Mouse (Mus musculus) embryonic facial prominence, embryonic 13.5 days (tissue): ENCODE measurements at regions not wholly inside any gene's neighbourhood (a gene's known extent, or its start where the extent isn't known, plus 50 kb on each side); places are given as distances from the start of the nearest gene placed in this dataset.
A peak's percentile ranks its signal among the peaks of the same experiment; 100 is the strongest.
"Not testable (repeated sequence)": the region's sequence is repeated elsewhere in the genome, so short reads cannot be mapped to it uniquely, and the experiment has no call there.

Experiments used
- ATAC-seq: fragments of 200-750 bp; cut with Nextera tagmentation; 2 replicates; pipeline ENCODE4 v1.8.0; 2017; ENCODE audit warnings: low read depth; ENCODE audit not compliant: insufficient number of reproducible peaks, insufficient read depth, low FRiP score, low TSS enrichment
- H3K27ac ChIP-seq: fragments of 300-500 bp; sonication (generic); 2 replicates; pipeline ENCODE4 v1.5.1; 2015; ENCODE audit warnings: moderate library complexity, mild to moderate bottlenecking, inconsistent platforms
- H3K27me3 ChIP-seq: fragments of 300-500 bp; sonication (generic); 2 replicates; pipeline ENCODE4 v1.6.1; 2015; ENCODE audit warnings: mild to moderate bottlenecking, inconsistent platforms
- H3K36me3 ChIP-seq: fragments of 300-500 bp; sonication (generic); 2 replicates; pipeline ENCODE4 v1.6.1; 2015; ENCODE audit warnings: mild to moderate bottlenecking, inconsistent platforms
- H3K4me1 ChIP-seq: fragments of 300-500 bp; sonication (generic); 2 replicates; pipeline ENCODE4 v1.6.1; 2015; ENCODE audit warnings: inconsistent platforms
- H3K4me2 ChIP-seq: fragments of 300-500 bp; sonication (generic); 2 replicates; pipeline ENCODE4 v1.6.1; 2015; ENCODE audit warnings: moderate library complexity, mild to moderate bottlenecking, inconsistent platforms
- H3K4me3 ChIP-seq: fragments of 300-500 bp; sonication (generic); 2 replicates; pipeline ENCODE4 v1.5.1; 2015; ENCODE audit warnings: mild to moderate bottlenecking, inconsistent platforms
- H3K9ac ChIP-seq: fragments of 300-500 bp; sonication (generic); 2 replicates; pipeline ENCODE4 v1.6.1; 2015; ENCODE audit warnings: mild to moderate bottlenecking, inconsistent platforms
- H3K9me3 ChIP-seq: fragments of 300-500 bp; sonication (generic); 2 replicates; pipeline ENCODE4 v1.6.1; 2016; ENCODE audit warnings: inconsistent platforms
- WGBS: fragments of 180-500 bp; shearing (Covaris S2); methylation state at CpG from one replicate; pipeline ENCODE4 v1.1.7; 2015; ENCODE audit warnings: mixed read lengths; 5-methylcytosine and 5-hydroxymethylcytosine counted together

GRCm38 (mm10) chr2:129912556-129912955 lies 99.6 kb upstream of the Tgm3 start:
- Histone ChIP-seq H3K4me1 (peaks cover 15% of the 10 kb centered on the region), H3K36me3 (no peaks in the 10 kb centered on the region), H3K4me2 (no peak overlapping the region), H3K4me3 (no peak overlapping the region), H3K9me3 (no peaks in the 10 kb centered on the region), H3K27ac (no peak overlapping the region), H3K9ac (no peak overlapping the region), H3K27me3 (peaks cover 31% of the 10 kb centered on the region)
- no peak for ATAC-seq
- 50% methylated on average over 8 of the region's 8 CpGs for WGBS

GRCm38 (mm10) chr2:129914261-129914660 lies 97.9 kb upstream of the Tgm3 start:
- Histone ChIP-seq H3K4me3 (no peak overlapping the region), H3K9ac (no peak overlapping the region), H3K27ac (no peak overlapping the region), H3K27me3 (peaks cover 17% of the 10 kb centered on the region), H3K4me2 (no peak overlapping the region), H3K4me1 (peaks cover 10% of the 10 kb centered on the region), H3K36me3 (no peaks in the 10 kb centered on the region), H3K9me3 (no peaks in the 10 kb centered on the region)
- no peak for ATAC-seq
- WGBS, result 76% methylated on average over 8 of the region's 8 CpGs

- Histone ChIP-seq H3K36me3 (no peaks in the 10 kb centered on the region), H3K4me3 (no peak overlapping the region), H3K4me2 (no peak overlapping the region), H3K4me1 (peaks cover 4% of the 10 kb centered on the region), H3K9ac (no peak overlapping the region), H3K27ac (no peak overlapping the region), H3K27me3 (peaks cover 5% of the 10 kb centered on the region; the same call in 1 of the 2 replicates), H3K9me3 (no peaks in the 10 kb centered on the region)
- ATAC-seq, result no peak
- WGBS, result 91% methylated on average over 7 of the region's 7 CpGs
Observed at GRCm38 (mm10) chr2:129916411-129916810, 95.7 kb upstream of the Tgm3 start.

GRCm38 (mm10) chr2:129918141-129918790 lies 93.9 kb upstream of the Tgm3 start:
- 83% methylated on average over 9 of the region's 9 CpGs for WGBS
- no peak for ATAC-seq
- Histone ChIP-seq H3K9me3 (no peaks in the 10 kb centered on the region), H3K4me2 (no peak overlapping the region), H3K9ac (no peak overlapping the region), H3K4me1 (no peaks in the 10 kb centered on the region), H3K27me3 (peaks cover 4% of the 10 kb centered on the region; the same call in 1 of the 2 replicates), H3K27ac (no peak overlapping the region), H3K4me3 (no peak overlapping the region), H3K36me3 (no peaks in the 10 kb centered on the region)

GRCm38 (mm10) chr2:129919551-129919950 lies 92.6 kb upstream of the Tgm3 start:
- no peak for ATAC-seq
- no peak overlapping the region for H3K27ac ChIP-seq
- H3K9me3 ChIP-seq, result no peaks in the 10 kb centered on the region
- no peak overlapping the region for H3K4me2 ChIP-seq
- WGBS, result 91% methylated on average over 4 of the region's 4 CpGs
- peaks cover 4% of the 10 kb centered on the region; the same call in 1 of the 2 replicates for H3K27me3 ChIP-seq
- no peak overlapping the region for H3K4me3 ChIP-seq
- no peaks in the 10 kb centered on the region for H3K4me1 ChIP-seq
- H3K9ac ChIP-seq, result no peak overlapping the region
- no peaks in the 10 kb centered on the region for H3K36me3 ChIP-seq

GRCm38 (mm10) chr2:129927218-129927617 lies 84.9 kb upstream of the Tgm3 start:
- no peak overlapping the region for H3K27ac ChIP-seq
- no peak for ATAC-seq
- H3K4me3 ChIP-seq, result no peak overlapping the region
- WGBS, result 72% methylated on average over 2 of the region's 2 CpGs
- no peak overlapping the region for H3K4me2 ChIP-seq
- H3K4me1 ChIP-seq, result no peaks in the 10 kb centered on the region
- no peaks in the 10 kb centered on the region for H3K9me3 ChIP-seq
- H3K27me3 ChIP-seq, result no peaks in the 10 kb centered on the region
- H3K36me3 ChIP-seq, result no peaks in the 10 kb centered on the region
- no peak overlapping the region for H3K9ac ChIP-seq

- H3K4me1 ChIP-seq, result no peaks in the 10 kb centered on the region
- no peak overlapping the region for H3K4me2 ChIP-seq
- H3K9me3 ChIP-seq, result no peaks in the 10 kb centered on the region
- 100% methylated on average over 1 of the region's 1 CpGs for WGBS
- H3K4me3 ChIP-seq, result no peak overlapping the region
- no peak overlapping the region for H3K9ac ChIP-seq
- no peaks in the 10 kb centered on the region for H3K36me3 ChIP-seq
- no peak for ATAC-seq
- H3K27ac ChIP-seq, result no peak overlapping the region
- no peaks in the 10 kb centered on the region for H3K27me3 ChIP-seq
Observed at GRCm38 (mm10) chr2:129933578-129933977, 78.6 kb upstream of the Tgm3 start.

GRCm38 (mm10) chr2:129942824-129943223 lies 69.3 kb upstream of the Tgm3 start:
- Histone ChIP-seq H3K4me1 (peaks cover 4% of the 10 kb centered on the region; the same call in 1 of the 2 replicates), H3K27me3 (peaks cover under 1% of the 10 kb centered on the region; the same call in 1 of the 2 replicates), H3K9me3 (no peaks in the 10 kb centered on the region), H3K9ac (no peak overlapping the region), H3K36me3 (no peaks in the 10 kb centered on the region), H3K4me3 (no peak overlapping the region), H3K27ac (no peak overlapping the region), H3K4me2 (no peak overlapping the region)
- no peak for ATAC-seq
- WGBS, result 88% methylated on average over 4 of the region's 4 CpGs

GRCm38 (mm10) chr2:129947847-129948553 lies 64.1 kb upstream of the Tgm3 start:
- Histone ChIP-seq H3K9ac (peak overlapping the region; percentile 52; the same call in 1 of the 2 replicates), H3K36me3 (no peaks in the 10 kb centered on the region), H3K4me2 (peak overlapping the region; percentile 49), H3K4me1 (peaks cover 9% of the 10 kb centered on the region; the same call in 1 of the 2 replicates), H3K27me3 (peaks cover 3% of the 10 kb centered on the region; the same call in 1 of the 2 replicates), H3K4me3 (peak overlapping the region; percentile 25), H3K9me3 (no peaks in the 10 kb centered on the region), H3K27ac (no peak overlapping the region)
- WGBS, result 50% methylated on average over 20 of the region's 20 CpGs
- no peak for ATAC-seq

GRCm38 (mm10) chr2:129949786-129950185 lies 62.4 kb upstream of the Tgm3 start:
- not testable (repeated sequence) for ATAC-seq, H3K36me3 ChIP-seq, H3K4me3 ChIP-seq, H3K9ac ChIP-seq, H3K9me3 ChIP-seq, H3K4me1 ChIP-seq, H3K4me2 ChIP-seq, H3K27ac ChIP-seq, H3K27me3 ChIP-seq
- WGBS, result 84% methylated on average over 6 of the region's 6 CpGs

- no peaks in the 10 kb centered on the region for H3K36me3 ChIP-seq
- H3K4me1 ChIP-seq, result peaks cover 8% of the 10 kb centered on the region; the same call in 1 of the 2 replicates
- H3K27ac ChIP-seq, result no peak overlapping the region
- ATAC-seq, result no peak
- H3K9ac ChIP-seq, result no peak overlapping the region
- 90% methylated on average over 4 of the region's 4 CpGs for whole genome bisulfite sequencing
- no peak overlapping the region for H3K4me3 ChIP-seq
- H3K4me2 ChIP-seq, result no peak overlapping the region
- H3K27me3 ChIP-seq, result peaks cover 3% of the 10 kb centered on the region; the same call in 1 of the 2 replicates
- H3K9me3 ChIP-seq, result no peaks in the 10 kb centered on the region
Observed at GRCm38 (mm10) chr2:129952486-129952885, 59.7 kb upstream of the Tgm3 start.

GRCm38 (mm10) chr2:129955260-129955691 lies 56.9 kb upstream of the Tgm3 start:
- Histone ChIP-seq H3K4me1 (peaks cover 1% of the 10 kb centered on the region; the same call in 1 of the 2 replicates), H3K27me3 (no peaks in the 10 kb centered on the region), H3K4me2 (no peak overlapping the region), H3K27ac (no peak overlapping the region), H3K9me3 (no peaks in the 10 kb centered on the region), H3K9ac (no peak overlapping the region), H3K4me3 (no peak overlapping the region), H3K36me3 (no peaks in the 10 kb centered on the region)
- no peak for ATAC-seq
- WGBS, result 72% methylated on average over 8 of the region's 8 CpGs
